11 mouse cellular contexts compared by ENCODE assay signal in the genomic region with DNA sequence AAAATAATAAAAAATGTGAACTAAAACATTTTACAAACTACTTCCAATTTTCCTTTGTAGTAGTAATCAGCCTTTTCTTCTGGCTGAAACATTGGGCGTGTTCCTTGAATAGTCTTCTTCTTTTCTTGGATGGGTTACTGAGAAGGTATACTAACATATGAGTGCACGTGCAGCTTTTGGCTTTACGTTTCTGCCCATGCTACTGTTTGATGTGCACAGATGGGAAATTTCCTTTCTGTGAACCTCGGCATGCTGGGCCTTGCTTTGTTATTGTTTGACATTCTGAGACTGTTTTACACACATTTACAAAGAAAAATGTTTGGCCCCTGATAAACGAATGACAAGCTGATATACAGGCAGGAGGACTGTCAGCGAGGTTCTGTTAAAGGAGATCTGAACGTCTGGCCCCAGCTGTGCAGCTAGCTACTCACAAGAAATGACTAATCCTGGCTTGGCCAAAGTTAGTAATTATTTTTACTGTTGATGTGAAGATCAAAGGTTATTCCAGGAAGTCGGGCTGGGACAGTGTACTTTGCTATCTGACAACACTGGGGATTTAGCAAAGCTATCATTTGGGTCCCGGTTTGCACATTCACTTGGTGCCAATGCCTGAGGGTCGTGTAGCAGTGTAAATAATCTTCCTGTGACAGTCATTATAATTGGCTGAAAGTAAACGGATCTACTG.
DNase-seq lines count a peak whose midpoint lies in the region; ATAC-seq and TF ChIP-seq lines count a peak whose summit lies in the region.
"Had no signal": no experiment of that assay in that cellular context is flagged by ENCODE, and none has a peak within 500 bp of the region (broad histone marks: within the 10 kb centered on the region; RNA-seq: fewer than 3 reads in every experiment).

No protein-coding gene starts in this region.

- no peak for TF ChIP-seq CTCF in G1E (IDR thresholded peaks at IDR 0.05; ENCODE audit: low read depth, low read length)
- TF ChIP-seq CTCF in Patski (IDR thresholded peaks at IDR 0.05): no peak

- H3K9ac ChIP-seq in liver, embryonic 12.5 days: no peak overlapping the region
- H3K9ac ChIP-seq: embryonic facial prominence, embryonic 12.5 days; limb, embryonic 13.5 days; neural tube, embryonic 12.5 days had no signal

- CTCF ChIA-PET in Patski (lab: Charles Lee): interaction anchor here (0.9 to 1.1 kb wide), 3 partner anchors 11 to 25 kb away, joined by 3 read pairs; no protein-coding TSS in a partner anchor

- no peaks in the 10 kb centered on the region for H3K27me3 ChIP-seq in G1E (ENCODE audit: insufficient read depth, low read length)
- no peaks in the 10 kb centered on the region for H3K27me3 ChIP-seq in Patski
- H3K27me3 ChIP-seq in liver, embryonic 12.5 days (replicated peaks): no peaks in the 10 kb centered on the region
- H3K27me3 ChIP-seq: embryonic facial prominence, embryonic 12.5 days; limb, embryonic 13.5 days; neural tube, embryonic 12.5 days had no signal

- no peak overlapping the region for H3K4me2 ChIP-seq in liver, embryonic 12.5 days
- H3K4me2 ChIP-seq: embryonic facial prominence, embryonic 12.5 days; limb, embryonic 13.5 days; neural tube, embryonic 12.5 days had no signal

- peaks cover 9% of the 10 kb centered on the region for H3K4me1 ChIP-seq in G1E (ENCODE audit: insufficient read depth, low read depth, low read length)
- peaks cover 6% of the 10 kb centered on the region for H3K4me1 ChIP-seq in liver, embryonic 12.5 days
- H3K4me1 ChIP-seq: limb, embryonic 13.5 days; neural tube, embryonic 12.5 days had no signal

- H3K36me3 ChIP-seq in G1E (replicated peaks): no peaks in the 10 kb centered on the region
- H3K36me3 ChIP-seq in liver, embryonic 12.5 days: no peaks in the 10 kb centered on the region
- H3K36me3 ChIP-seq: embryonic facial prominence, embryonic 12.5 days; limb, embryonic 13.5 days; neural tube, embryonic 12.5 days had no signal

- WGBS in liver, embryonic 12.5 days (ENCODE audit: insufficient replicate concordance): 47% methylated on average over 11 of the region's 11 CpGs

- in situ Hi-C loops in Patski (cut with MboI; ENCODE audit: low pct_unique_long_range_greater_than_20kb): no loop called here

- ATAC-seq in G1E (ENCODE audit: extremely low read depth, insufficient number of reproducible peaks, low FRiP score, poor library complexity, severe bottlenecking) (peak; percentile 28; the same call in 1 of the 2 replicates), Patski (peak; percentile 44)
- peak; percentile 65 for ATAC-seq in liver, embryonic 12.5 days

- POLR2A ChIA-PET in Patski (lab: Charles Lee): no interaction called here

- DNase-seq in G1E (ENCODE audit: low spot score): no peak
- no peak for DNase-seq in Patski (ENCODE audit: low read depth, low spot score)
- DNase-seq in heart, postnatal 4 days: peak; percentile 16
- no peak for DNase-seq in right cerebral cortex, postnatal 36 days (ENCODE audit: low spot score in 2 of 2)
- DNase-seq in cerebellum, adult 9-11 months: no peak
- DNase-seq in thymus, postnatal 4 days: no peak
- no peak for DNase-seq in thymus, postnatal 25 days

- no peak overlapping the region for H3K4me3 ChIP-seq in G1E (ENCODE audit: low read depth, low read length)
- H3K4me3 ChIP-seq in liver, embryonic 12.5 days: no peak overlapping the region
- H3K4me3 ChIP-seq: embryonic facial prominence, embryonic 12.5 days; limb, embryonic 13.5 days; neural tube, embryonic 12.5 days had no signal

- H3K9me3 ChIP-seq in G1E (replicated peaks): no peaks in the 10 kb centered on the region
- H3K9me3 ChIP-seq in liver, embryonic 12.5 days (replicated peaks): no peaks in the 10 kb centered on the region
- H3K9me3 ChIP-seq: embryonic facial prominence, embryonic 12.5 days; limb, embryonic 13.5 days; neural tube, embryonic 12.5 days had no signal

- H3K27ac ChIP-seq in liver, embryonic 12.5 days: no peak overlapping the region
- H3K27ac ChIP-seq: embryonic facial prominence, embryonic 12.5 days; limb, embryonic 13.5 days; neural tube, embryonic 12.5 days had no signal
